Mouse (Mus musculus): ENCODE results near the gene Unc79.

- TF ChIP-seq CTCF (IDR thresholded peaks at IDR 0.05; ENCODE audit: control insufficient read depth, insufficient read depth, insufficient replicate concordance, low read depth, low read length) (no peak), POLR2A (IDR thresholded peaks at IDR 0.05; ENCODE audit: control insufficient read depth, low read depth, low read length) (no peak)
These were observed 59.8 kb downstream of the Unc79 start for GRCm38 (mm10) chr12:103008491-103008890.
